Mouse (Mus musculus): ENCODE measurements around the gene Chd1. TPM values are rescaled to one million over a fixed set of nuclear protein-coding genes. Genes with fewer than 3 reads are reported as not detected.
A peak's percentile ranks its signal among the peaks of the same experiment; 100 is the strongest.

Gene Chd1
- polyA plus RNA-seq, 2 experiments from 2014 or later: 16.3 to 17.3 TPM

- no peak for ATAC-seq
These were observed 107.5 kb downstream of the Chd1 start for GRCm38 (mm10) chr17:15812136-15812778.

- no peak for ATAC-seq
These were observed 109.0 kb downstream of the Chd1 start for GRCm38 (mm10) chr17:15813658-15814212.

GRCm38 (mm10) chr17:15815312-15816018 lies 110.7 kb downstream of the Chd1 start:
- ATAC-seq: no peak

- ATAC-seq: peak; percentile 79
These were observed 111.8 kb downstream of the Chd1 start for GRCm38 (mm10) chr17:15816379-15817095.

GRCm38 (mm10) chr17:15817096-15817450 lies 112.3 kb downstream of the Chd1 start:
- ATAC-seq: no peak

- ATAC-seq: no peak
These were observed 112.9 kb downstream of the Chd1 start for GRCm38 (mm10) chr17:15817634-15818033.

- no peak for ATAC-seq
These were observed 113.6 kb downstream of the Chd1 start for GRCm38 (mm10) chr17:15818372-15818771.

GRCm38 (mm10) chr17:15820146-15820545 lies 115.4 kb downstream of the Chd1 start:
- no peak for ATAC-seq

GRCm38 (mm10) chr17:15820761-15821160 lies 116.0 kb downstream of the Chd1 start:
- no peak for ATAC-seq

- no peak for ATAC-seq
These were observed 116.9 kb downstream of the Chd1 start for GRCm38 (mm10) chr17:15821706-15822105.

Other genes starting within 250 kb of the Chd1 start
- gene Psmb1, start 205.2 kb upstream of the Chd1 start, polyA plus RNA-seq (2017; shearing (Covaris generic)): 100 to 1,000 TPM; 384 to 432 TPM
- 10 to 100 TPM; 43.5 to 57.4 TPM for gene Tbp, start 205.1 kb upstream of the Chd1 start, polyA plus RNA-seq (2017; shearing (Covaris generic))
- gene Pdcd2, start 177.7 kb upstream of the Chd1 start, polyA plus RNA-seq (2017; shearing (Covaris generic)): 10 to 100 TPM; 17.2 to 34.8 TPM
- 1 to 10 TPM; 4.7 to 6.5 TPM for gene Prdm9, start 140.6 kb upstream of the Chd1 start, polyA plus RNA-seq (2017; shearing (Covaris generic))
- 1 to 10 TPM in 1 of 2 experiments, under 1 TPM in 1; 0.70 to 1.3 TPM for gene Rgmb, start 126.1 kb downstream of the Chd1 start, polyA plus RNA-seq (2017; shearing (Covaris generic))